Mouse (Mus musculus) 3T3-L1 (cell line): ENCODE data around the gene Slx4ip.
A peak's percentile ranks its signal among the peaks of the same experiment; 100 is the strongest.

Experiments used
- DNase-seq: peaks from one replicate; pipeline ENCODE4 v3.0.0-alpha.2; 2015; ENCODE audit warnings: low read depth, low spot score

The Slx4ip gene

DNA sequence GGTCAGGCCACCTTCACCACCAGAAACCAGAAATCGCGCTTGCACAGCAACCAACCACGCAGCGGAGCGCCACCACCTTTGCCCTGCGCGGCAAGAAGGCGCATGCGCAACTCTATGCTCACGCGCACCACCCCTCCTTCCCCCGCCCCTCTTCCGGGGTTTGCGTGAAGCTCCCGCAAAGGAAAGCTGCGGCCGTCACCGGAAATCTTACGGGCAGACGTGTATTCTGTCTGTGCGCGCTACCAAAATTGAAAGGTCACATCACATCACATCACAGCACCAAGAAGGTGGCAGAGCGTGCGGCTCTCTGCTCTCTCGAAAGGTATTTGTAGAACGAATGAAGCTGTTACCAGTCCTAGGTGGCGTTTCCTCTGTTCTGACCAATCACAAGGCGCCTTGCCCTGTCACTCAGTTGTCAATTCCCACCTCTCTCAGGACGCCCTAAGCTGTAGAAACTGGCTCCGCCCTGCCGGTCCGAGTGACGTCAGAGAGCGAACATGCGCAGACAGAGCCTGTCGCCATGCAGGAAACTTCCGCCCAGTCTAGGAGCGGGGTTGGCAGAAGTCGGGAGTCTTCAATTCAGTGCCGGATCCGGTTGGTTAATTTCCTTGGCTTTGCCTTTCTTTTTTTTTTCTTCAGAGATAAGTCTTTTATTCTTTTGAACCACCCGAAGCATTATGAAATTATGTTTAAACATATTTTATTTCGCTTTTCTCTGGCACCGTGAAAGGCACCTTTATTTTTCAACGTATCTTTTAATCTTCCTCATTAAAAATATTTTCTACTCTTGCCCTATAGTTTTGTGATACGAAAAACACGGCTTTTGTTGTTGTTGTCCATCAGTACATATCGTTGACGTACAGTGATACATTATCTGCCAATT, at the start of gene Slx4ip, which contains the start of the genes AL731706.1 and Mkks:
TSS of gene Slx4ip (plus strand) at position 151 of the 883 bp plus-strand sequence.
TSS of gene AL731706.1 (minus strand) at position 322 of the 883 bp plus-strand sequence.
TSS of gene Mkks (minus strand) at position 322 of the 883 bp plus-strand sequence.
- DNase-seq: peak; percentile 100

DNA sequence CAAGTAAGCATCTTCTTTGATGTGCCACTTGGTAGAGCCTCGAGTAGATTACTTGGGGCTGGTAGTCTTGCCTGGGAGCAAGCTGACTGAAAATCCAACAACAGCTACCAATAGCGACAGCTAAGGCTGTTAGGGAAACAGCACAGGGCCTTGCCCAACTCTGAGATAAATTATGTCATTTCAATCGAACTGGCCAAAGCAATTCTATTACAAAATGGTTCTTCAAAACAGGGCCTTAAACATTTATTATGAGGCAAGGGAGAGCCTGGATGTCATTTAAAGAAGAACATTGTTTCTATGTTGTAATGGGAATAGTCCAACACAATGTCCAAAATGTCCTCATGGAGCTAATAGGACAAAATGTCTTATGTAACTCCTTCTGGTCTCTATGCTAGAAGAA, 40.7 kb upstream of the Slx4ip start:
- DNase-seq: no peak

DNA sequence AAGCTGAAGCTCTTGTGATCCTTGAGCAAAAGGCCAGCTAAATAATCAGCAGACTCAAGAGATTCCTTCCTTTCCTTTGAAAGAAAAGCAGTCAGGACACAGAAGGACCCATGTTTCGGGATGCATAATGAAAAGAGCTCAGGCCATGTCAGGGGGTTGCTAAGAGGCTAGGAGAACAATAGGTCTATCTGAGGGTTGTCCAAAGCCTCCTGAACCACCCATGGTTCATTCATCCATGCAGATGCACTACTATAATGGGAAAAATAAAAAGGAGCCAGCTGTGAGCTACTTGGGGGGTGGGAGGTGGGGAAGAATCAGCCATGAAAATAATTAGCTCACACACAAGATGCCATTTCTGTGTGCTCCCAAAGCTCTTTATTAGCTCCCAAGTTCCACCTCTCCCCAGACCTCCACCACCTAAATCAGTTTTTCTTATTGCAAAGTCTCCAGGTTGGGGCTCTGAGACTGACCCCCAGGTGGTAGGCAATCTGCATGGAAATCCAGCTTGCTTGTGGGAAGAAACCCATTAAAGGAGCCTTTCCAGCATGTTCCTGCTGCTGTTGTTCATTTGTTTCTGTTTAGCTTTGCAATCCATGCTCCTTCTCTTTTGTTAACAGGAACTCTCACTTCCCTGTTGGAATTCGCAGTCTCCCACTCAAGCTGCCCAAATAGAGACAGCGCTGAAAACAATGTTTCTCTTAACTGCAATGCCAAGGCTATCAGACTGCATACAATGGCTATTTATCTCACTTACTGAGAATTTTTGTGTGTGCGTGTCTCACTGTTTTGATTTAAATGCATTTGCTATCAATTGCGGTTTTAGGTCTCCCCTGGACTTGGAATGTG, 36.3 kb upstream of the Slx4ip start:
- DNase-seq: no peak

DNA sequence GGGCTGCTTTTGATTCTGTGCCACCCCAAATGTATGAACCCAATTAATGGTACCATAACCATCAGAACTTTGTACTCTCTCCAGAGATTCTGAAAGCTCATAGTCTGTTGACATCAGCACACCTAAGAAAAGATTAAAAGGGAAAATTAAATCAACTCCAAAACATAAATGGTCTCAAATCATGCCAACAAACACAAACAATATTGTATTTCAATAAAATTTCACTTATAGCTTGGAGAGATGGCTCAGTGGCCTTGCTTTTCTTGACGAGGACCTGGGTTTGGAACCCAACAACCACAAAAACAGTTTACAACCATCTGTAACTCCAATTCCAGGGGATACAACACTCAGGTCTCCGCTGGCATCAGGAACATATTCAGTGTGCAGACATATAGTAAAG, 5.4 kb upstream of the Slx4ip start, which contains the start of gene AL731706.2:
TSS of gene AL731706.2 (minus strand) at position 101 of the 400 bp plus-strand sequence.
- no peak for DNase-seq

DNA sequence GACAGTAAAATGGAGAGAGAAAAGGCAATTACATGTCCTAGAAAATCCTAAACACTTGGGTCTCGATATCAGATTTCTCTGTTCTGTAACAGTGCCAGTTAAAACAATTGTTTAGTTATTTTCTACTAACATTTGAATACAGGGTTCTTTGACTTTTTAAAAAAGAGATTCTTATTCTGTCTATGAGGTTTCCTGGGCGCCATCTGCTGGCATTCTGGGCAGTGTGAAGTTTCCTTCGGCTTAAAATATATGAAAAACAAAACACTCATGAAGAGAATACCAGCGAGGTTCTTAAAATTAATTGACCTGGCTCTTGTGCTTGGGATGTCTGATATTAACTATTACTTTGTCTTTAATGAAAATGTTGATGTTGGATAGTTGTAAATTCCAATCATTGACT, 4.2 kb upstream of the Slx4ip start:
- DNase-seq: peak; percentile 72

DNA sequence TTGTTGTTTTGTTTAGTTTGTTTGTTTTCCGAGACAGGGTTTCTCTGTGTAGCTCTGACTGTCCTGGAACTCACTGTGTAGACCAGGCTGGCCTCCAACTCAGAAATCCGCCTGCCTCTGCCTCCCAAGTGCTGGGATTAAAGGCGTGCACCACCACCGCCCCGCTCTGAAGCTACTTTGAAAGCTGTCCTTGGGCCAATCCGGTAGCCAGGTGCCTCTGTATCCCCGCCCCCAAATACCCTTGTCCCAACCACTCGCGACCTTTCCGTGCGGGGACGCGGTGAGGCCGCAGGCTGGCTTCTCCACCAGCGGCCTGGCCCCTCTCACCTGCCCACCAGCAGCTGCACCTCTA, 326 bp upstream of the Slx4ip start:
- peak; percentile 83 for DNase-seq

DNA sequence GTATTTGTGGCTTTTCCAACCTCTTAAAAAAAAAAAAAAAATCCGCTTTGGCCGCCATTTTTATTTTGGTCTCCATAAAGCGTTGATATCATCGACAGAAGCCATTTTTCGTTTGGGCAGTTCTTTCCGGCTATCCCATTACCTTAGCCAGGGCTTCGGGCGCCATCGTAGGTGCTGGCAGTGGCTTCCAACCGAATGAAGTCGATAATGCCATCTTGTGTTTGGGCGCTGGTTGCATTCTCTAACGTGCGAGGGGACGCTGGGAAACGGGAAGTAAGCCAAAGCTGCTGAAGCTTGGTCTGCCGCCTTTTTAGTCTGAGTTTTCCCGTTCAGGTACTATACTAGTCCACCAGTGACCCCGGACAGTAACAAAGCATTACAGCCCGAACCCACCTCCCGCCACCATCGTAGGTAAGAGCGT, 943 bp downstream of the Slx4ip start:
- DNase-seq: peak; percentile 99

DNA sequence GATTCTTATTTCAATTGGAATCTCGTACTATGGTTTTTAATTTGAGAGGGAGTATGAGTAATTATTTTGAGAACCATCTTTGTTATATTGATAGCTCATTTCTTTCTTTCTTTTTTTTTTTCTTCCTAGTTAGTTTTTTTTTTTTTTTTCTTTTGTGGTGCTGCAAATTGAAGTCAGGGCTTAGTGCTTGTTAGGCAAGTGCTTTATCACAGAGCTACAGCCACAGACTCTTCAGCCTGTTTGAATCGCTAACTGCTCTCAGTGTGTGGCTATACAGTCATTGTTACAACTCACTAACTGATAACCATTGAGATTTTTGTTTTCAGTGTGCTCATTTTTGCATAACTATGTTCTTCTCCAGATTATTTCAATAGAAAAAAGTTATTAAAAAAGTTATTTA, 3.5 kb downstream of the Slx4ip start:
- no peak for DNase-seq

DNA sequence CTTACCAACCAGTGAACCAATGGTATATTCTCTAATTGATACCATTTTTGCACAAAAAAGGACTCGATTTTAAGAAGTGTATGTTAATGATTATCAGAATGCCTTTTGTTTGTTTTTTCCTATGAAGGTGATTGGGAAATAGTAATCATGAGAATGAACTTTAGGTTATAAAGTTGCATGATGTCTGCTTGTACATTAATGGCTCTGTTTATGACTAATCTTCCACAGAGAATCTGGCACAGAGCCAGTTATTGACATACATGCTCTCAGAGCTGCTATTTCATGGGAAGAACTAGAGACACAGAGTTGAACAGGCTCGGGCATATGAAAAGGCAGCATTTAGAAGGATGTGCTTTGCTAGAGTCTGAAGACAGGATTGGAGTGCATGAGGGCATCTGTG, 5.1 kb downstream of the Slx4ip start:
- peak; percentile 47 for DNase-seq

DNA sequence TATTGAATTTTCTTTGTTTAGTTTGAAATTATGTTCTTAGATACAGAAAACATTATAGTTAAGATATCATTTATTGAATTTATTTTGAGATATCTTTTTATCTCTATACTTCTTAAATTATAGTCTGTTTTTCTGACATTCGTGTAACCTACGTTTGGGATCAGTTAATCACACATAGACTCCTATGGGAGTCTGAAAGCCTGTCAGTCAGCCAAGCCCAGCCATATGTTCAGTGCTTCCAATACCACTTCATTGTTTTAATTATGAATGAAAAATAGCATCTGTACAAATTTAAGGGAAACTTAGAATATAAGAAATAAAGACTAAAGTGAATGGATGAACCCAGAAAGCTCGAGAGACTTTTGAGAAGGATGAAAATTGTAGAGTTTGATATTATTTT, 17.6 kb downstream of the Slx4ip start:
- DNase-seq: no peak

DNA sequence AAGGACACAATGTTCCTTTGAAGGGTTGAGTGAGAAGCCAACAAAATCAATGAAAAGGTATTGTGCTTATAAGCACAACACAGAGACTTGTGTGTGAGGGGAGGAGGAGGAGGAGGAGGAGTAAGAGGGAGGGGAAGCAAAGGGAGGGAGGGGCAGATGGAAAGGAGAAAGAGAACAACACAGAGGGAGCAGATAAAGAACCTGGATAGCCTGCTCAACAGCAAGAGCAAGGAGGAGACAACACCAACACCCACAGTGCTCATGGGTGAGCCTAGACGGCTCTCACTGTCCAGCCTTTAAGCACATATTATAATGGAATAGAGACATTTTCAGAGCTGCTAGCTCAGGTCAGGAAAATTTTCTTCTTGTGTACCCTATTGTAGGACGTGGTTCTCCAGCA, 18.3 kb downstream of the Slx4ip start:
- DNase-seq: no peak

DNA sequence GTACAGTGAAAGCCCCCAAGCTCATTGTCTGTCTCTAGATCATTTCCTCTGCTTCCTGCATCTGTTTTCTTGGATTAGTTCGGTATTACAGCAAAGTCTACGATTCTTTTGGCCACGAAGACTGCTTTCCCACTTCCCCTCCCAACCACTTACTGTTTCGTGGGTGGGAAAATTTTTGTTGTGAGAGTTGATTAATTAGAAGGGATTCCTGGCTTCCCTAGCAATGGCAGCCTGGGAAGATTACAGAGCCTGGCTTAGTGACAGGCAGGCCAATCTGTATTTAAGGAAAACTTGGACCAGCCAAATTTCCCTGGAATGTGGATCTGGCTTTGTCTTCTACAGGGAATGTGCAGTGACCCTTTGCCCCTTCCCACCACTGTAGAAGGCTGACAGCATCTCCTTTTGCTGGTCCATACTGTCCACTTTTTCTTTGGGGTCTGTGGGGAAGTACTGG, 21.0 kb downstream of the Slx4ip start:
- no peak for DNase-seq

DNA sequence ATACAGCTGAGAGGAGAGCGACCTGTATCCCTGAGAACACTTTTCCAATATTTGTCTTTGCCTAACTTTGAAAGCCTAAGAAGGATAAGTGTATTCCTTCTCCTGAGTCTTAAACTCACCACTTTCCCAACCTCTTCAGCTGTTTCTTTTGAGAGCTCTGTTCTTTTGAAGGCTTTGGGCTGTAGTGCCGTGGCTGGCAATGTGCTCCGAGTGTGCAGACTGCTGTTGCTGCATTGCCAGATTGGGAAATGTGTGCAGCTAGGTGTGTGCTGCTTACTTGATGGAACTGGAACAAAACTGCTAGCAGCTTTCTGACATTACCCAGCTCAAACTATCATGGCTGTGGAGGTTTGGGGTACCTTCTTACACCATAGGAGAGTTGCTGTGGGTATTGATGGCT, 22.0 kb downstream of the Slx4ip start:
- DNase-seq: no peak

DNA sequence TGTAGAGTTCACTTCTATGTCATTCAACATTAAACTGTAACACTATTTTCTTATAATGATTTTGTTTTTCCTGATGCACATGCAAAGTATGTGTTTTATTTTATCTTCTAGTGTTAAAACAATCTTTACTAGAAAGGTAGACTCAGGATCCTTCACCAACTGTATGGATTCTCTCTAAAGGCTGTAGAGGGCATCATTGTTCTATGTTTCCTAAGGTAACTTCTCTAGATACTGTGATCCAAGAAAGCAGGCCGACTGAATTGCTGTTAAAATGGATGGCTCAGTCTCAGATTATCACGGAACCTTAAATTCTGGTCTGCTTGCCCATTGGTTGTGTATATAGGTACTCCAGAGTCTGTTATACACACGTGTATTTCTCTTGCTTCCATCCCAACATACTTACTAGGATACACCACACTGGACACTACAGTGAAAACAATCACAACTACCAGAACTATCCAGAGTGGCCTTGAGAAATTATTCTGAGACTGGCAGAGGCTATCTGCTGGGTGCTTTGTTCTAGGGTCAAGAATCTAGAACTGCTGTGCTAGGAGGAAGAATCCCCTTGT, 23.4 kb downstream of the Slx4ip start:
- DNase-seq: peak; percentile 57

DNA sequence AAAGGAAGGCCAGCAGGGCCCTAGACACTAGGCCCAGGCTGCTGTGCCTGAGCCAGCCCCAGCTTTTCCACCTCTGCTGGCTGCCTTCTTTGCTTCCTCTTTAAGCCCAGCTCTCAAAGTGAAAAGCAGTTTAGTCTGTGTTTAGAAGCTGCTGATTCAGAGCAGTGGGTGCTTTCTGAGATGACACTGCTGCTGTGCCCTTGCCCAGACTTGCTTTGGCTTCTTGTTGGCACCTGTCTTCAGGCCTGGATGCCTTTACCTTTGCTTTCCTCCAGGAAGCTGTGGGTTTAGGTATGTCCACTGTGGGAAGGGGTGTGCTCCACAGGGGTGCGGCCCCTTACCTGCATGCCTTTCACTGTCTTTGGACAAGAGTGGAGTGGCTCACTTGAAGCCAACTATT, 28.4 kb downstream of the Slx4ip start:
- DNase-seq: no peak

DNA sequence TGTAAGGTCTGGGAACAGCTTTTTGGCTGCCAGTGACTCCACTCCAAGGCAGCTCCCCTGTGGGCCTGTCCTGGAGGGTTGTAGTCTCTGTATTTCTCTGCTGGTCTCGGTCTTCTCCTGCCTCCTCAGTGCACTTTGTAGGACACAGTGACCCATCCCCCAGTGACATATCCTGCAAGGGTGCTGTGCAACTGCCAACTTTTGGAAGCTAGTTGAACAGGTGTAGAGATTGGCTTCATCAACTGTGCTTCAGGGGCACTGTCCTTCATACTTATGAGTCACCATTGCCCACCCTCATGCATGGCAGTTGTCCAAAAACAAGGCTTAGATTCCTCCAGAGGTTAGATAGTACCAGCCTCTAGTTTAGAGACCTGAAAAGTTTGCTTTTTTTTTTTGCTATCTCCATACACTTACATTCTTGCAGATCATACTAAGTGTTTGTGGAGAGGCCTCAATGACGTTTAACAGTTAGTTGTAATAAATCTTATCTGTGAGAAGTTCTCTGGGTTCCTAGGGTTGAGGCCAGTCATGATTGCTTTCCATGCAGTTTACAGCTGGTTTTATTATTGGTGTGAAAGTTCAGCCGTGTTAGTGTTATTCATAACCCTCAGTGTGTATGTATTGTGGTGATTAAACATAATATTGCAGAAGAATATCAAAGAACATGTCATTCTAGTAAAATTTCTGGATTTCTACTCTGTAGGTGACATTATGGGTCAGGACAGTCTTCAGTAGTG, 29.4 kb downstream of the Slx4ip start:
- peak; percentile 35 for DNase-seq

DNA sequence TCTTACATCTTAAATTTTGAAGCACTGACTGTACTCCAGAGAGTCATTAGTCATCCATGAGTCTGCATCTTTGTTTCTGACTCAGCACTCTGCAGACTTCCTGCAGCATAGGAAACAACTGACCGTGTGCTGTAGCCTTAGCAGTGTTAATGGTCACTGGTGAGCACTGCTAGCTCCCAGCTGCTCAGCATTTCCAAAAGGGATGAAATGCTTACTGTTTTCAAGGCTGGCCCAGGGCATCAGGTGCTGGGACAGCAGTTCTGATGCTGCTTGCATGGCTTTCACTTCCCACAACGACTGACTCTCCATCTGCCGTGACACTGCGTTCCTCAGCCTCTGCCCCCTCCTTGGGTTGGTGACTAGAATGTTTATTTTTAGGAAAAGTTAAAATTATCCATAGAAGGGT, 30.0 kb downstream of the Slx4ip start:
- DNase-seq: peak; percentile 92

DNA sequence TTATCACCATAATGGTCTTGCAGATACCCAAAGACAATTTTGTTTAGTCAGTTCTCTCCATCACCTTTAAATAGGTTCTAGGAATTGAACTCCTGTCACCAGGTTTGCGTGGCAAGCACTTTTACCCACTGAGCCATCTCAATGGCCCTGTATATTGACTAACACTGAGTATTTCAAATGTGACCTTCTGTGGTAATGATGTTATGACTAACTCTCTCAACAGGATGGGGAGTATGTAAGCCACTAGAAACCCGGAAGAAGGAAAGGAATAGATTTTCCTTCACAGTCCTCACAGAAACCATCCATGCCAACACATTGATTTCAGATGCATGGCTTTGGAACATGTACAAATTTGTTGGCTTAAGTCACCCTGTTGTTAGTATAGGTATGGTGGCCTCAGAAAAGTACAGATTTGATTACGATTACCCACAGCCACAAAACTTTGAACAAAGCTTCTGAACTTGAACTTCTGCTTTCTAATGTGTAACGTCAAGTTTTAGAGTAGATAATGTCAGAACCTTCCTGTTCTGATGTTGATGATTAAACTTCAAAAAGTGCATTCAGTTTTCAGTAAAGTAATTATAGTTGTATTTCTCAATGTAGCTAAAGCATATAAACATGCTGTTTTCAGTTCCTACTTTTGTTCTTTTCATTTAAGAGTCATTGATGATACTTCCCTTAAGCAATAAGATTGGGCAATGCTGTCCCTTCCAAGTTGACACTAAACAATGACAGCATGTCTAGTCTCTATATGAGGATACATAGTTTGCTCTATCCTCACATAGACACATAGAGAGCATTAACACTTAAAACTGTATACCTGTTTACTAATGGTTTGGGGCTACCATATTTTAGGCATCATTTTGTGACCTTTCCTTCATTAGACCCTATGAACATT, 45.6 kb downstream of the Slx4ip start:
- no peak for DNase-seq

DNA sequence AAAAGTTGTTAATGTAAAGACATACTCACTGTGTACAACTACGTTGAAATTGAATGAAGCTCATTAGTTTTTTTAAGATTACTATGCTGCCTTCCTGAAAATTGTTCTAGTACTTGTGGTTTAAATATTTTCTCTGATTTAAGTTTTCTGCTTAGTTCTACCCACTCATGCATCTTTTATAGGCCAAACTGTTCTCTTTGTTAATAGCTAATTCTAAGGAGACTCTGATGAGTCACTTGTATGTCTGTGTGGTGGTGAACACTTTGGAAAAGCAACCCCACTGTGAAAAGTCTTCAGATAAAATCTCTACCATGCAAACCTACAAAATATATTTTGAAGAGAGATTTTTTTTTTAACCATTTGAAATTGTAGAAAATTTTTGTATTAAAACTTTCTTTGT, 47.2 kb downstream of the Slx4ip start:
- no peak for DNase-seq

DNA sequence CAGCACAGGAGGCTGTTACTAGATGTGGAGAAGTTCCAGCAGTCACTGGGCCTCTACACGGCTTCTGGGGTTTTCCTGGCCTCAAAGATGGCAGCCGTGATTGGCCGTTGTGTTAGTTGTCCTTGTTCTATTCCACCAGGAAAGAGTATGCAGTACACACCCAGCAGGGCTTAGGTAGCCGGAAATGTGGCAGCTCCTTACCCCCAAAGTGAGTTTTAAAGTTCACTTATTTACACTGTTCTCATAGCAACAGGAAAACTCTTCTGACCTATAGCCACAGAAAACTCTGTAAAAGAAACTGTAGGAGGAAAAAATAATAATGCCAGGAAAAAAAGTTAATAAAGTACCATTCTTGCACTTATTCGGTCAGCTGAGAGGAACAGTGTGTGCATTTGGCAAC, 55.3 kb downstream of the Slx4ip start:
- DNase-seq: no peak
